Mouse (Mus musculus): Measurements from ENCODE around the gene Epb41l3.

- no peak for TF ChIP-seq CTCF (IDR thresholded peaks at IDR 0.05; ENCODE audit: low read depth, low read length)
- no peak for TF ChIP-seq POLR2A (IDR thresholded peaks at IDR 0.05; ENCODE audit: borderline replicate concordance, low read depth, low read length)
These were observed 81.8 kb downstream of the Epb41l3 start for GRCm38 (mm10) chr17:69157101-69157808.

Measured in bone marrow macrophage, adult 2 months (primary cell).